Mouse (Mus musculus) A20 (cell line): ENCODE measurements at regions not wholly inside any gene's neighbourhood (a gene's known extent, or its start where the extent isn't known, plus 50 kb on each side); places are given as distances from the start of the nearest gene placed in this dataset.

ENCODE experiments used
- DNase-seq: peaks from one replicate; pipeline ENCODE4 v3.0.0-alpha.2; 2011; ENCODE audit warnings: low read depth, low spot score

GRCm38 (mm10) chr13:44502612-44503256, 226.5 kb upstream of the Jarid2 start:
- no peak for DNase-seq

GRCm38 (mm10) chr13:44503257-44503950, 225.9 kb upstream of the Jarid2 start:
- no peak for DNase-seq

GRCm38 (mm10) chr13:44504455-44504854, 224.8 kb upstream of the Jarid2 start:
- DNase-seq, result peak; percentile 36

GRCm38 (mm10) chr13:44506975-44507374, 222.3 kb upstream of the Jarid2 start:
- DNase-seq, result no peak

- no peak for DNase-seq
Observed at GRCm38 (mm10) chr13:44509526-44510159, 219.6 kb upstream of the Jarid2 start.

GRCm38 (mm10) chr13:44513378-44514285, 215.6 kb upstream of the Jarid2 start:
- DNase-seq, result no peak

GRCm38 (mm10) chr13:44514636-44515158, 214.6 kb upstream of the Jarid2 start:
- no peak for DNase-seq

- no peak for DNase-seq
Observed at GRCm38 (mm10) chr13:44516863-44517262, 212.4 kb upstream of the Jarid2 start.

GRCm38 (mm10) chr13:44517312-44517711, 212.0 kb upstream of the Jarid2 start:
- no peak for DNase-seq

- DNase-seq, result peak; percentile 72
Observed at GRCm38 (mm10) chr13:44518215-44518614, 211.1 kb upstream of the Jarid2 start.

GRCm38 (mm10) chr13:44523516-44523915, 205.8 kb upstream of the Jarid2 start:
- DNase-seq, result no peak

GRCm38 (mm10) chr13:44530867-44531564, 198.3 kb upstream of the Jarid2 start:
- no peak for DNase-seq

- DNase-seq, result no peak
Observed at GRCm38 (mm10) chr13:44532631-44533180, 196.6 kb upstream of the Jarid2 start.

GRCm38 (mm10) chr13:44534575-44535080, 194.6 kb upstream of the Jarid2 start:
- no peak for DNase-seq

GRCm38 (mm10) chr13:44535441-44535840, 193.8 kb upstream of the Jarid2 start:
- DNase-seq, result no peak

GRCm38 (mm10) chr13:44538238-44538637, 191.0 kb upstream of the Jarid2 start:
- peak; percentile 79 for DNase-seq

- DNase-seq, result peak; percentile 85
Observed at GRCm38 (mm10) chr13:44540401-44540800, 188.9 kb upstream of the Jarid2 start.

- peak; percentile 67 for DNase-seq
Observed at GRCm38 (mm10) chr13:44541243-44541653, 188.0 kb upstream of the Jarid2 start.

GRCm38 (mm10) chr13:44544786-44545185, 184.5 kb upstream of the Jarid2 start:
- no peak for DNase-seq

- no peak for DNase-seq
Observed at GRCm38 (mm10) chr13:44546289-44546688, 183.0 kb upstream of the Jarid2 start.
